ENCODE assay signal across 1 mouse cellular context in the genomic region with DNA sequence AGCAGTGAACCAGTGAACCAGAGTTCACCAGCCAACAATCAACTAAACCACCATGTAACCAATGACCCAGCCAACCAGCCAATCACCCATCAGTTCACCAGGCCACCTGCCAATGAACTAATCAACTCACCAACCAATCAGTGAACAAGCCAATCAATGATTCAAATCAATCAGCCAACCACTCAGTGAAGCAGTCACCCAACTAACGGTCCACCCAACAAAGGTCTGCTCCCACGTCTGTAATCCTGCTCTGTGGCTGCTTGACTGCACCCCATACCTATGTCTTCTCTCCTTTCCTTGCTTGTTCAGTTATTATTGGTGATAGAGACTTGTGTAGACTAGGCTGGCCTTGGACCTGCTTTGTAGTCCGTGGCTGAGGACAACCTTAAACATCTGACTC.
TF ChIP-seq lines count a peak whose summit lies in the region.

No protein-coding gene starts in this region.

TF ChIP-seq in CH12.LX, 34 proteins besides CTCF, POLR2A, EP300 and RAD21:
- no peak for TF ChIP-seq IRF4 (IDR thresholded peaks at IDR 0.05; ENCODE audit: low read depth, low read length)
